Mouse (Mus musculus): ENCODE measurements around the gene Gm17268. TPM values are rescaled to one million over a fixed set of nuclear protein-coding genes. Genes with fewer than 3 reads are reported as not detected.

Gm17268 gene
- polyA plus RNA-seq, 1 experiment from 2014 or later: not detected

GRCm38 (mm10) chr11:82022504-82023056, 15.8 kb downstream of the Gm17268 start:
- Histone ChIP-seq H3K9ac (no peak overlapping the region), H3K4me2 (replicated peaks) (no peak overlapping the region), H3K4me1 (no peaks in the 10 kb centered on the region), H3K27ac (no peak overlapping the region), H3K4me3 (no peak overlapping the region), H3K9me3 (no peaks in the 10 kb centered on the region), H3K36me3 (no peaks in the 10 kb centered on the region), H3K27me3 (no peaks in the 10 kb centered on the region)
- no peak for ATAC-seq (ENCODE audit: low FRiP score, low read depth)
- WGBS: 87% methylated on average over 6 of the region's 6 CpGs

GRCm38 (mm10) chr11:82021406-82021805, 17.0 kb downstream of the Gm17268 start:
- Histone ChIP-seq H3K4me3 (no peak overlapping the region), H3K27me3 (no peaks in the 10 kb centered on the region), H3K4me1 (no peaks in the 10 kb centered on the region), H3K9me3 (no peaks in the 10 kb centered on the region), H3K27ac (no peak overlapping the region), H3K4me2 (replicated peaks) (no peak overlapping the region), H3K36me3 (no peaks in the 10 kb centered on the region), H3K9ac (no peak overlapping the region)
- 71% methylated on average over 3 of the region's 3 CpGs for WGBS
- ATAC-seq (ENCODE audit: low FRiP score, low read depth): no peak

GRCm38 (mm10) chr11:82019793-82020192, 18.6 kb downstream of the Gm17268 start:
- Histone ChIP-seq H3K4me2 (replicated peaks) (no peak overlapping the region), H3K36me3 (no peaks in the 10 kb centered on the region), H3K27ac (no peak overlapping the region), H3K9ac (no peak overlapping the region), H3K4me1 (no peaks in the 10 kb centered on the region), H3K27me3 (no peaks in the 10 kb centered on the region), H3K4me3 (no peak overlapping the region), H3K9me3 (no peaks in the 10 kb centered on the region)
- ATAC-seq (ENCODE audit: low FRiP score, low read depth): no peak

- H3K9me3 ChIP-seq: no peaks in the 10 kb centered on the region
- 24% methylated on average over 2 of the region's 2 CpGs for WGBS
- H3K4me1 ChIP-seq: no peaks in the 10 kb centered on the region
- no peaks in the 10 kb centered on the region for H3K27me3 ChIP-seq
- H3K9ac ChIP-seq: no peak overlapping the region
- ATAC-seq (ENCODE audit: low FRiP score, low read depth): no peak
- no peak overlapping the region for H3K4me2 ChIP-seq (replicated peaks)
- no peaks in the 10 kb centered on the region for H3K36me3 ChIP-seq
- no peak overlapping the region for H3K4me3 ChIP-seq
- H3K27ac ChIP-seq: no peak overlapping the region
Observed at GRCm38 (mm10) chr11:82019389-82019788, 19.0 kb downstream of the Gm17268 start.

GRCm38 (mm10) chr11:82016181-82016780, 22.1 kb downstream of the Gm17268 start:
- H3K4me3 ChIP-seq: no peak overlapping the region
- H3K4me2 ChIP-seq (replicated peaks): no peak overlapping the region
- 73% methylated on average over 3 of the region's 3 CpGs for WGBS
- no peak overlapping the region for H3K27ac ChIP-seq
- no peaks in the 10 kb centered on the region for H3K9me3 ChIP-seq
- H3K27me3 ChIP-seq: no peaks in the 10 kb centered on the region
- ATAC-seq (ENCODE audit: low FRiP score, low read depth): no peak
- no peak overlapping the region for H3K9ac ChIP-seq
- no peaks in the 10 kb centered on the region for H3K4me1 ChIP-seq
- H3K36me3 ChIP-seq: no peaks in the 10 kb centered on the region

GRCm38 (mm10) chr11:82015066-82015465, 23.3 kb downstream of the Gm17268 start:
- no peaks in the 10 kb centered on the region for H3K9me3 ChIP-seq
- H3K36me3 ChIP-seq: no peaks in the 10 kb centered on the region
- WGBS: 62% methylated on average over 2 of the region's 2 CpGs
- ATAC-seq (ENCODE audit: low FRiP score, low read depth): no peak
- no peak overlapping the region for H3K4me3 ChIP-seq
- no peak overlapping the region for H3K4me2 ChIP-seq (replicated peaks)
- H3K4me1 ChIP-seq: no peaks in the 10 kb centered on the region
- no peak overlapping the region for H3K27ac ChIP-seq
- H3K27me3 ChIP-seq: no peaks in the 10 kb centered on the region
- H3K9ac ChIP-seq: no peak overlapping the region

GRCm38 (mm10) chr11:82013756-82014155, 24.6 kb downstream of the Gm17268 start:
- 37% methylated on average over 1 of the region's 1 CpGs for WGBS
- Histone ChIP-seq H3K36me3 (no peaks in the 10 kb centered on the region), H3K27ac (no peak overlapping the region), H3K4me3 (no peak overlapping the region), H3K27me3 (no peaks in the 10 kb centered on the region), H3K9ac (no peak overlapping the region), H3K4me2 (replicated peaks) (no peak overlapping the region), H3K4me1 (no peaks in the 10 kb centered on the region), H3K9me3 (no peaks in the 10 kb centered on the region)
- no peak for ATAC-seq (ENCODE audit: low FRiP score, low read depth)

GRCm38 (mm10) chr11:82011411-82012193, 26.8 kb downstream of the Gm17268 start:
- H3K4me2 ChIP-seq (replicated peaks): no peak overlapping the region
- no peak overlapping the region for H3K27ac ChIP-seq
- peaks cover 14% of the 10 kb centered on the region; the same call in 1 of the 2 replicates for H3K4me1 ChIP-seq
- no peak overlapping the region for H3K4me3 ChIP-seq
- no peak for ATAC-seq (ENCODE audit: low FRiP score, low read depth)
- no peaks in the 10 kb centered on the region for H3K27me3 ChIP-seq
- no peak overlapping the region for H3K9ac ChIP-seq
- 50% methylated on average over 8 of the region's 8 CpGs for WGBS
- H3K9me3 ChIP-seq: no peaks in the 10 kb centered on the region
- H3K36me3 ChIP-seq: no peaks in the 10 kb centered on the region

GRCm38 (mm10) chr11:82010115-82010514, 28.2 kb downstream of the Gm17268 start:
- peaks cover 14% of the 10 kb centered on the region; the same call in 1 of the 2 replicates for H3K4me1 ChIP-seq
- 88% methylated on average over 3 of the region's 3 CpGs for WGBS
- no peaks in the 10 kb centered on the region for H3K27me3 ChIP-seq
- ATAC-seq (ENCODE audit: low FRiP score, low read depth): no peak
- H3K9ac ChIP-seq: no peak overlapping the region
- H3K27ac ChIP-seq: no peak overlapping the region
- no peaks in the 10 kb centered on the region for H3K36me3 ChIP-seq
- no peak overlapping the region for H3K4me2 ChIP-seq (replicated peaks)
- no peak overlapping the region for H3K4me3 ChIP-seq
- no peaks in the 10 kb centered on the region for H3K9me3 ChIP-seq

- no peak; the same call in 1 of the 2 replicates for ATAC-seq (ENCODE audit: low FRiP score, low read depth)
- no peak overlapping the region for H3K27ac ChIP-seq
Observed at GRCm38 (mm10) chr11:82006796-82007423, 31.5 kb downstream of the Gm17268 start.

GRCm38 (mm10) chr11:82004810-82005209, 33.6 kb downstream of the Gm17268 start:
- H3K36me3 ChIP-seq: no peaks in the 10 kb centered on the region
- H3K4me2 ChIP-seq (replicated peaks): no peak overlapping the region
- H3K9ac ChIP-seq: no peak overlapping the region
- H3K27me3 ChIP-seq: no peaks in the 10 kb centered on the region
- ATAC-seq (ENCODE audit: low FRiP score, low read depth): no peak
- no peaks in the 10 kb centered on the region for H3K9me3 ChIP-seq
- H3K4me3 ChIP-seq: no peak overlapping the region
- WGBS: 65% methylated on average over 2 of the region's 2 CpGs
- peaks cover 24% of the 10 kb centered on the region; the same call in 1 of the 2 replicates for H3K4me1 ChIP-seq
- H3K27ac ChIP-seq: no peak overlapping the region

More at GRCm38 (mm10) chr11:82006796-82007423, 31.5 kb downstream of the Gm17268 start:
- no peak overlapping the region; the same call in 1 of the 2 replicates for H3K4me2 ChIP-seq (replicated peaks)
- no peaks in the 10 kb centered on the region for H3K9me3 ChIP-seq
- peaks cover 14% of the 10 kb centered on the region; the same call in 1 of the 2 replicates for H3K4me1 ChIP-seq
- WGBS: 37% methylated on average over 12 of the region's 12 CpGs
- H3K9ac ChIP-seq: no peak overlapping the region
- no peaks in the 10 kb centered on the region for H3K27me3 ChIP-seq
- H3K36me3 ChIP-seq: no peaks in the 10 kb centered on the region
- H3K4me3 ChIP-seq: no peak overlapping the region

GRCm38 (mm10) chr11:82000581-82000980, 37.8 kb downstream of the Gm17268 start:
- WGBS: 12% methylated on average over 5 of the region's 5 CpGs
- Histone ChIP-seq H3K9me3 (no peaks in the 10 kb centered on the region), H3K27ac (no peak overlapping the region), H3K27me3 (peaks cover 5% of the 10 kb centered on the region; the same call in 1 of the 2 replicates), H3K4me1 (peaks cover 11% of the 10 kb centered on the region; the same call in 1 of the 2 replicates), H3K4me2 (replicated peaks) (no peak overlapping the region), H3K36me3 (no peaks in the 10 kb centered on the region), H3K9ac (no peak overlapping the region), H3K4me3 (no peak overlapping the region)
- no peak for ATAC-seq (ENCODE audit: low FRiP score, low read depth)
